Mouse (Mus musculus) liver, embryonic 14.5 days (tissue): Measurements from ENCODE around the gene Myh7.

Source experiments
- CTCF ChIP-seq: IDR thresholded peaks from 2 replicates; pipeline ENCODE4 v1.5.1; 2016; ENCODE audit warnings: antibody characterized with exemption, low read depth, control low read depth
- EP300 ChIP-seq: IDR thresholded peaks from 2 replicates; pipeline ENCODE4 v1.6.1; 2016; ENCODE audit warnings: antibody characterized with exemption, low read depth

DNA sequence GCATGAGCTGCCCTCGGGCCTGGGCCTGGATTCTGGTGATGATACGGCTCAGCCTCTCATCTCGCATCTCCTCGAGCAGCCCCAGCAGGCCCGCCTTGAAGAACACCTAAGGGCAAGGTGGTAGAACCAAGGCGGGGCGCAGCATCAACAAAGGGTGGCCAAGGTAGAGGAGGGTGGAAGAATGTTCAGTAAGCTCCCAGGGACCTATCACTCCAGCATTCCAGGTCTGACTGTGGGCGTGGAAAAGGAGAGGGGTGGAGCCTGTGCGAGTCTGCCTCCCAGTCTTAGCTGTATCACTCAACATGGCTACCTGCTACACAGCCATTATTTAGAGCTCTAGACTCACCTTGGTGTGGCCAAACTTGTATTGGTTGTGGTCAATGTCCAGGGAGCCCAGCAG is 37.9 kb downstream of the Myh7 start:
- no peak for TF ChIP-seq CTCF
- no peak for TF ChIP-seq EP300
